Mouse (Mus musculus) MEL (cell line): Measurements from ENCODE around the gene Prkcb.

ENCODE experiments used
- CHD2 ChIP-seq: IDR thresholded peaks from 2 replicates; pipeline ENCODE4 v1.6.1; 2011; ENCODE audit warnings: low read length, improper control_type of control experiment
- CTCF ChIP-seq, 3 experiments: IDR thresholded peaks in 2 of 3; conservative IDR thresholded peaks in 1 of 3; 2 replicates each; pipeline ENCODE4 v1.5.1; 2011 to 2012; ENCODE audit warnings: low read length in 3 of 3, low read depth in 2 of 3, mild to moderate bottlenecking in 2 of 3, improper control_type of control experiment in 1 of 3, inconsistent platforms in 1 of 3, mixed read lengths in 1 of 3, moderate library complexity in 1 of 3; ENCODE audit not compliant: control insufficient read depth in 1 of 3, insufficient read depth in 1 of 3, poor library complexity in 1 of 3, severe bottlenecking in 1 of 3
- ELF1 ChIP-seq: IDR thresholded peaks from 2 replicates; pipeline ENCODE4 v1.6.1; 2014; ENCODE audit warnings: low read depth, mild to moderate bottlenecking, inconsistent platforms, low read length, improper control_type of control experiment, moderate library complexity
- EP300 ChIP-seq, 2 experiments: IDR thresholded peaks; 2 replicates each; pipeline ENCODE4 v1.6.1; 2011; ENCODE audit warnings: improper control_type of control experiment in 2 of 2, low read length in 2 of 2, low read depth in 1 of 2, mild to moderate bottlenecking in 1 of 2
- HCFC1 ChIP-seq: IDR thresholded peaks from 2 replicates; pipeline ENCODE4 v1.6.1; 2012; ENCODE audit warnings: low read depth, mild to moderate bottlenecking, inconsistent platforms, low read length, improper control_type of control experiment, moderate library complexity
- JUND ChIP-seq: IDR thresholded peaks from 2 replicates; pipeline ENCODE4 v1.6.1; 2011; ENCODE audit warnings: low read depth, mild to moderate bottlenecking, improper control_type of control experiment, low read length
- MAFK ChIP-seq: IDR thresholded peaks from 2 replicates; pipeline ENCODE4 v1.6.1; 2011; ENCODE audit warnings: low read depth, mild to moderate bottlenecking, low read length, improper control_type of control experiment, borderline replicate concordance
- MAX ChIP-seq: IDR thresholded peaks from 2 replicates; pipeline ENCODE4 v1.6.1; 2011; ENCODE audit warnings: low read length, improper control_type of control experiment
- NRF1 ChIP-seq: IDR thresholded peaks from 2 replicates; pipeline ENCODE4 v1.6.1; 2014; ENCODE audit warnings: low read depth, mild to moderate bottlenecking, inconsistent platforms, low read length, improper control_type of control experiment, moderate library complexity; ENCODE audit not compliant: poor library complexity, insufficient read depth, severe bottlenecking
- POLR2A ChIP-seq, 2 experiments: IDR thresholded peaks; 2 replicates each; pipeline ENCODE4 v1.6.1; 2011 to 2012; ENCODE audit warnings: low read length in 2 of 2, mild to moderate bottlenecking in 2 of 2, control low read depth in 1 of 2, improper control_type of control experiment in 1 of 2, low read depth in 1 of 2, moderate library complexity in 1 of 2; ENCODE audit not compliant: control insufficient read depth in 1 of 2, insufficient read depth in 1 of 2, poor library complexity in 1 of 2
- POLR2AphosphoS2 ChIP-seq: IDR thresholded peaks from 2 replicates; pipeline ENCODE4 v1.6.1; 2011; ENCODE audit warnings: low read length, improper control_type of control experiment
- SIN3A ChIP-seq: IDR thresholded peaks from 2 replicates; pipeline ENCODE4 v1.6.1; 2012; ENCODE audit warnings: low read length, improper control_type of control experiment, inconsistent platforms
- ZC3H11A ChIP-seq: IDR thresholded peaks from 2 replicates; pipeline ENCODE4 v1.6.1; 2012; ENCODE audit warnings: low read depth, mild to moderate bottlenecking, inconsistent platforms, low read length, improper control_type of control experiment

GRCm38 (mm10) chr7:122570407-122570806 lies 281.9 kb downstream of the Prkcb start:
- TF ChIP-seq NRF1 (no peak), SIN3A (no peak), JUND (no peak), CTCF (IDR thresholded peaks at IDR 0.05 in 2 of 3, conservative IDR thresholded peaks at IDR 0.05 in 1 of 3; ENCODE audit: control insufficient read depth in 1 of 3, insufficient read depth in 1 of 3, low read depth in 2 of 3, low read length in 3 of 3, poor library complexity in 1 of 3, severe bottlenecking in 1 of 3) (no peak), POLR2A (IDR thresholded peaks at IDR 0.05; ENCODE audit: control insufficient read depth in 1 of 2, insufficient read depth in 1 of 2, low read depth in 1 of 2, low read length in 2 of 2, poor library complexity in 1 of 2) (no peak), EP300 (IDR thresholded peaks at IDR 0.05; ENCODE audit: low read depth in 1 of 2, low read length in 2 of 2) (no peak), HCFC1 (no peak), POLR2AphosphoS2 (no peak), MAX (no peak), ZC3H11A (no peak), CHD2 (no peak), ELF1 (no peak), MAFK (no peak)
